Mouse (Mus musculus) heart, adult 2 months (tissue): ENCODE results near the gene Mpv17l2.

Experiments used
- CTCF ChIP-seq: fragments of 200-600 bp; IDR thresholded peaks from 2 replicates; pipeline ENCODE4 v1.8.1; 2022; ENCODE audit warnings: antibody characterized with exemption, mild to moderate bottlenecking, moderate library complexity
- POLR2A ChIP-seq: fragments of 200-500 bp; IDR thresholded peaks from 2 replicates; pipeline ENCODE4 v1.6.1; 2011; ENCODE audit warnings: mild to moderate bottlenecking, low read depth, low read length, control low read depth; ENCODE audit not compliant: insufficient read depth

DNA sequence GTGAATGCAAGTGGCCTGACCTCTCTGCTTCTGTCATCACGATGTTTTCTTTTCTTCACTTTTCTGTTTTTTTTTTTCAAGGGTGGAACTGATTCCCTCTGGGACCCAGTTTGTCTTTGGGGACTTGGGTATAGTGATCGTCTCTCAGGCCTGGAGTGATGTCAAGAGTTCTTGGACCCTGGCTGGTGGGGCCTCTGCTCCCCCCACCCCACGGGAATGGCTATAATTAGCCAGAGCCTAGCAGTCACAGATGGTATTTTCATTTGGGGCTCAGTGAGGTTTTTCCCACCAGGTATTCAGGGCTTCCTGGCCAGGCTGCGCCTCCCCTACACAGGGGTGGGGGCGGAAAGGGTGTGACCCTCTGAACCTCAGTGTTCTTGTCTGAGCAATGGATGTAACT is 19.1 kb downstream of the Mpv17l2 start:
- no peak for TF ChIP-seq CTCF
- TF ChIP-seq POLR2A = no peak
